Mouse (Mus musculus) kidney, postnatal 4 days (tissue): ENCODE results near the gene Actr1a.

Experiments
- DNase-seq, 2 experiments: peaks; one replicate each; pipeline ENCODE4 v3.0.0; 2021; ENCODE audit warnings: mixed read lengths in 2 of 2

Gene Actr1a

GRCm38 (mm10) chr19:46395109-46396009 is at the start of gene Actr1a:
Gene Actr1a, minus strand, starts transcription at chr19:46395748.
- DNase-seq: peak; percentile 98 to 99

- peak; percentile 80 to 88 for DNase-seq
These were observed 48.7 kb upstream of the Actr1a start for GRCm38 (mm10) chr19:46444209-46444608.

DNA sequence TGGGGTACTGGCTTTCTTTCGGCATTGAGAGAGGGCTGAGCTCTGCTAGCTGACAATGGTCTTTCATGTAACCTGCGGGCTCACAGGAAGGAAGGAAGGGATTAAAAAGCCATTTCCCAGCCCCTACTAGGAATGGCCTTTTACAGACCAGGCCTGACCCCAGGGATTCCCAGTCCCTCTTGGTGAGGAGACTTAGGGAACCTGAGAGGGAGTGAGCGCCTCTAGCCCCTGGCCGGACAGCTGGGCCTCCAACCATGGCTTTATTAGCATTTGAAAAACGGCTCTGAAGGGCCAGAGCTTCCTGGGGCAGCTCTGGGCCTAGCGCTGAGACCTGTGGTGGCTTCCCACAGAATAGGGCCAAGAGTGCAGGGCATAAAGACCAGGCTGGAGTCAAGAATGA is 48.0 kb upstream of the Actr1a start:
- DNase-seq: no peak

- no peak for DNase-seq
These were observed 39.9 kb upstream of the Actr1a start for GRCm38 (mm10) chr19:46435492-46435891.

GRCm38 (mm10) chr19:46434591-46434990 is 39.0 kb upstream of the Actr1a start:
- DNase-seq: no peak

- DNase-seq: no peak
These were observed 38.6 kb upstream of the Actr1a start for GRCm38 (mm10) chr19:46434148-46434547.

GRCm38 (mm10) chr19:46433712-46434111 is 38.2 kb upstream of the Actr1a start:
- no peak for DNase-seq

GRCm38 (mm10) chr19:46429250-46429649 is 33.7 kb upstream of the Actr1a start:
- no peak for DNase-seq

DNA sequence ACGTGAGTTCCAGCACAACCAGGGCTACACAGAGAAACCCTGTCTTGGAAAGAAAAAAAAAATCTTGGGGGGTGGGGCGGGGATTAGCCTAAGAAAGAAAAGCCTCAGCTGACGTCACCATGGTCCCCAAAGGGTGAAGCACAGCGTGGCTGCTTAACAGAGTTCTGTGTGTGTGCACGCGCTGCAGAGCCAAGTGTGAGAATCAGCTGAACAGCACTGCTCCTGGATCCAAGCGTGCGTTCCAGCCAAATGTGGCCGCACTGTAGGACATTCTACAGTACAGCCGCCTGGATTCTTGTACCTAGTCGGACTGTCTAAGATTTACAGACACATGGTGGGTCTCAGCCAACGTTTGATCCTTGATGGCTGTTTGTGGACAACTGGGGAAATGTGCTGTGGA is 30.9 kb upstream of the Actr1a start:
- no peak for DNase-seq

GRCm38 (mm10) chr19:46425266-46425665 is 29.7 kb upstream of the Actr1a start:
- DNase-seq: peak in 1 of 2 experiments; percentile 60

- DNase-seq: peak in 1 of 2 experiments; percentile 31
These were observed 27.1 kb upstream of the Actr1a start for GRCm38 (mm10) chr19:46422384-46423338.

DNA sequence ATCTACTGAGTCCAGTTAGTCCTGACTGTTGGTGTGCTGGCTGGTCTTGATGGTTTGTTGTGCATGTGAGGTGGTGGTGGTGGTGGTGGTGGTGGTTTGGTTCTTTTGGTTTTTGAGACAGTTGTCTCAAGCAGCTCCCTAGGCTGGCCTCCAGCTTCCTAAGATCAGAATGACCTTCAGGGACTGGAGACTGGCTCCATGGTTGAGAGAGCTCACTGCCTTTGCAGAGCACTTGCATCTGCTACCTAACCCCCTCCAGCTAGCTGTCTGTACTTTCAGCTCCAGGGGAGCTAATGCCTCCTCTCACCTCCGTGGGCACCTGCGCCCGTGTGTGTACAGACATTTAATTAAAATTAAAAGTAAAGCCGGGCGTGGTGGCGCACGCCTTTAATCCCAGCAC is 24.9 kb upstream of the Actr1a start:
- DNase-seq: no peak

GRCm38 (mm10) chr19:46418051-46418450 is 22.5 kb upstream of the Actr1a start:
- DNase-seq: no peak

GRCm38 (mm10) chr19:46416276-46416675 is 20.7 kb upstream of the Actr1a start:
- DNase-seq: peak; percentile 29 to 40

- no peak for DNase-seq
These were observed 18.9 kb upstream of the Actr1a start for GRCm38 (mm10) chr19:46414486-46414885.

DNA sequence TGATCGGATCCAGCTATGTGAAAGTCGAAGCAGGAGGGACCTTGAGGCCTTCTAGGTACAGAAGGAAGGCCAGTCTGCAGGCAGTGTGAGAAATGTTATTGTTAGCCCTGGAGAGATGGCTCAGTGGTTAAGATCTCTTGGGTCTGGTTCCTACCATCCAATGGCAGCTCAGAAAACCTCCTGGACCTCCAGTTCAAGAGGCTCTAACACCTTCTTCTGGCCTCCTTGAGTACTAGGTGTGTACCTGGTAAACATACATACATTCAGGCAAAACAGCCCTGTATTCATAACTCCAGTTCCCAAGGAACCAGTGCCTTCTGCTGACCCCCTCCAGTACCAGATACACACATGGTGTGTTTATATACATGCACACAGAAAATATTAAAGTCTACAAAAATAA is 18.4 kb upstream of the Actr1a start:
- no peak for DNase-seq

DNA sequence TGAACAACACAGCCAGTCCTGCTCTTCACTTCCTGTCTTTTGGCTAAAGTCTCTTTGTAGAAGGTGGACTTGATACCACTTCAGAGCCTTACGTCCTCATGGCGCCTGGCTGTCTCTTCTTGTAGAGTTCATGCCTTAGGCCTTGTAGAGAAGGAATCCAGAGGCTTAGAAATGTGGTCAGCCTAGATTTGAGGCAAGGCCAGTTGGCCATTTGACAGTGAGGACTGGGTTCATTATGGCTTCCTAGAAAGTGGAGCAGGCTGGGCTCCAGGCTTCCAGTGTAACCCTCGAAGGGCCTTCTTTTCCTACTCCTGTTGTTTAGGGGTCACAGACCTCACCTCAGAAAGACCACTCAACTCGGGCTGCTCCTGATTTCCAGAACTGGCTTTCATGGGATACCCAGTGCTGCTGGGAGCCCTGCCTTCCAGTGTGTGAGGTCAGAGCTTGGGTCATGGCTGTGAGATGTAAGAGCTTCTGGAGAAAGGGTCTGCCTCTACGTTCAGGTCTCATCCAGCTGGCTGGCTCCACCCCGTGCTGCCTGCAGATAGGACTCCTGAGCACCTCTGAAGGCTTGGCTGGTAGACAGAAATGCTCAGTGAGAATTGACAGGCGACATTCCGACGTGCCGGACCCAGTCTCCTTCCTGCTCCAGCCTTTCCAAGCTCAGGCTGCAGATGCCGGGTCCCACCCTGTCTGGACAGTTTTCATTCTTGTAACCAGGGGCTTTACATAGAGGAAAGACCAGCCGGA is 16.7 kb upstream of the Actr1a start:
- DNase-seq: no peak

DNA sequence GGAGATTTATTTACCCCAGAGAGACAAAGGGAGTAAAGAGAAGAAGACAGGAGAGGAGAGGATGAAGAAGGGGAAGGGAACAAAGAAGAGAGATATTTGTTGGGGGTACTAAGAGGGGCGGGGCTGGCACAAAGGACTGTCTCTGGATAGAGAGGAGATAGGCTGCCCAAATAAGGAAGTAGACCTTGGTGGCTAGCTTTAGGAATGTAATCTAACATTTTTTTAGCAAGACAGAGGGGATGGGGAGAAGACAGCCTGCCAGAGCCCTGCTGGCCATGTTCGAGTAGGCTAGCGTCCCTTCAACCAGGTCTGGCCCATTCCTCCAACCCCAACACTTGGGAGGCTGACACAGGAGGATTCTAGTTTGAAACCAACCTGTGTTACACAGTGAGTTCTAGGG is 14.0 kb upstream of the Actr1a start:
- no peak for DNase-seq

DNA sequence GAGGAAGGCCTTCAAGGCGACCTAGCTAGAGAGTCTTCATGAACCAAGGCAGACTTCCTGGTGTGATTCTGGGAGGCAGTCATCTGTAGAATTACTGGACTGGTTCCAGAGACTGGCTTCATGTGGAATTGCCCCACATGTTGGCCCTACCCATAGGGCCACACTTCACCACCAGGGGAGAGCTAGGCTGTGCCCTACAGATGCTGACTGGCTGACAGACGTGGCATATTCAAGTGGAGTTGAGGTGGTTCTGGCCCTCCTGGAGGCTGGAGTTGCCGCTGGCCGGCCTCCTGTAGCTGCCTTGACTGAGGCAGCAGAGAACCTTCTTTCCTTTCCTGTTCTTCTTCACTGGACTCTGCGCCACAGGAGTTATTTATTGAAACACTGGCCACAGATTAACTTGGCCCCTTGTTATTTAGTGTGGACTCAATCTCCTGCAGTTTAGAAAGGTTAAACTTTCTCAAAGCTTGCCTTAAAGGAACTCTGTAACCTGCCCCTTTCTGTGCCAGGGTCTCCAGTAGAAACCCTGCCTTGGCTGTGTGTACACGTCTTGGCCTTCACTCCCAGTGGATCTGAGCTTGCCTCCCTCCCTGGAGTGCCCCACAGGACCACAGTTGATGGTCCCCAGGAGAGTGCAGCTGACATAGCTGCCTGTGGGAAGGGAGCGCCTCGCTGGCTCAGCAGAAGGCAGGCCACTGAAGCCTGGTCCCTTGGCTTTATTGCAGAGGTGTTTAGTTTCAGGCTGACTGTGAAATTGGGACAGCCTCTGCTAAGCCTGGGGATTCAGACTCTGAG is 11.2 kb upstream of the Actr1a start:
- peak; percentile 62 to 76 for DNase-seq

GRCm38 (mm10) chr19:46404030-46404429 is 8.5 kb upstream of the Actr1a start:
- no peak for DNase-seq

GRCm38 (mm10) chr19:46400558-46400957 is 5.0 kb upstream of the Actr1a start:
- no peak for DNase-seq

GRCm38 (mm10) chr19:46399886-46400285 is 4.3 kb upstream of the Actr1a start:
- DNase-seq: no peak
